Mouse (Mus musculus): Measurements from ENCODE around the gene Prr14. TPM values are rescaled to one million over a fixed set of nuclear protein-coding genes. Genes with fewer than 3 reads are reported as not detected.

The Prr14 gene
- 89.9 and 116 TPM in 2 replicates for polyA plus RNA-seq (2012; rRNA removed; ENCODE audit: low replicate concordance)

DNA sequence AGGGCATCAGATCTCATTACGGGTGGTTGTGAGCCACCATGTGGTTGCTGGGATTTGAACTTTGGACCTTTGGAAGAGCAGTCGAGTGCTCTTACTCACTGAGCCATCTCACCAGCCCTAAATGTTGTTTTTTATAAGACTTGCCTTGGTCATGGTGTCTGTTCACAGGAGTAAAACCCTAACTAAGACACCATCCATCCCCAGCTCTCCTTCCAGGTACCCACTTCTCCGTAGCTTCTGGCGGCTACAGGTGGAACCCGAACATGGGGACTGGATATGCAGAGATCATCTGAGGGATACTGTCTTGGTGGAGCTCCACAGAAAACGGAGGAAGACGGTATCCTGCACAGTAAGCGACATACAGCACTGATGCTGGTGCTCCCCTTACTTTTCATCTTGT lies at the start of gene Prr14:
Gene Prr14 (plus strand): TSS at position 301 of the 400 bp plus-strand sequence.

GRCm38 (mm10) chr7:127421388-127422191 lies 37.8 kb upstream of the Prr14 start, which contains the start of gene Zfp688:
TSS of gene Zfp688 (minus strand) at chr7:127422068.

DNA sequence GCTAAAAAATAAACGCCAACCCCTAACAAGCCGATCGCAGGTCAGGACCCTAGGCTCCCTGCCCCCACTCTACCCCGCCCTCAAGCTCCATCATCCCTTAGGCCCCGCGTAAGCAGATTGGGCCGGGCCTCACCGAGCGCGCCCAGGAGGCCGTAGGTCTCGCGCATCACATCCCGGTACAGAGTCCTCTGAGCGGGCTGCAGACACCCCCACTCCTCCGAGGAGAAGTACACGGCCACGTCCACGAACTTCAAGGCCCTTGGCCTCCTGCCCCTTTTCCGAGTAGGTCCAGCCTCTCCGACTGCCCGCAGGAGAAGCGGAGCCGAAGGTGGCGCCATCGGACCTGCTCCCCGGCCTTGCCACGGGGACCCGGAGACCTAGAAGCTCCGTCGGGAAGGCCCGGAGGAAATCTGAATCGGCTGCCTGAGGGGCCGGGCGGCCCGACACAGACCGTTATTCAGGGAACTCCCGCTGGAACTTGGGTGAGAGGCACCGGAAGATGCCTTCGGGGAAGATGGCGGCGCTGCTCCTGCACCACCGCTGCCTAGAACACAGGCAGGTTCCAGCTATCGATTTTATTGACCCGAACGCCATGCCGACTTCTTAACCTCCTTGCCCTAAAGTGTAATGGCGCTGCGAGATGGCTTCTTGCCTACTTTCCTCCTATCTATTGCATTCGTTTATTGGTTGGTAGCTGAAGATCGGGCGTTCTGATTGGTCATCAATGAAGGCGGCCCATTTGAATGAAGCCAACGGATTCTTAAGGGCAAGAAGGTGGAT lies 10.7 kb upstream of the Prr14 start, which contains the start of gene Zfp689:
Gene Zfp689 (minus strand): TSS at position 638 of the 780 bp plus-strand sequence.

GRCm38 (mm10) chr7:127478635-127479317 lies 19.4 kb downstream of the Prr14 start, which contains the start of gene Fbrs:
TSS of gene Fbrs (plus strand) at chr7:127479199.

DNA sequence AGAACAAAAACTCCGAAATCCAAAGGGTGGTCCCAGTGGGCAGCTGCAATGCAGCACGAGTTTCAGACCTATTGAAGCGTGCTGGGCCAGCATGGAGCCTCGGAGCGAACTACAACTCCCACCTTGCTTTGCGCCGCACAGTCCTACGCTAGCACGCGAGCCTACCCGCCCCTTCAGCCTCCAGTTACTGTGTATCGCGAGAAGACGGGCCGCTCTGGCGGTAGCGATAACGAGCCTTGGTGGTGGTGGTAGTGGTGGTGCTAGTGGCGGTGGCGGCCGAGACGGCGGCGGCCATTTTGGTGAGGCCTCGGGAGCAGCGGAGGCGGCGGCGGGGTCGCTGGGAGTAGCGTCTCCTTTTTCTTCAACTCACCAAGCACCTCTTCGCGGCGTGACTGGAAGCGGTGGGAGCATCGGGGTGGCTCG lies 52.4 kb downstream of the Prr14 start, which contains the start of gene Srcap:
Gene Srcap (plus strand): TSS at position 176 of the 423 bp plus-strand sequence.

GRCm38 (mm10) chr7:127519284-127519683 lies 59.9 kb downstream of the Prr14 start, which contains the start of gene Gm42715:
TSS of gene Gm42715 (plus strand) at chr7:127519584.

Other genes starting within 250 kb of the Prr14 start
- gene Zfp553, start 226.6 kb upstream of the Prr14 start, polyA plus RNA-seq (2012; rRNA removed; ENCODE audit: low replicate concordance) = 9.6 and 16.8 TPM in 2 replicates
- 75.4 and 186 TPM in 2 replicates for gene Sept1, start 226.5 kb upstream of the Prr14 start, polyA plus RNA-seq (2012; rRNA removed; ENCODE audit: low replicate concordance)
- 47.0 and 163 TPM in 2 replicates for gene Zfp771, start 215.3 kb upstream of the Prr14 start, polyA plus RNA-seq (2012; rRNA removed; ENCODE audit: low replicate concordance)
- 48.0 and 48.7 TPM in 2 replicates for gene Dctpp1, start 198.9 kb upstream of the Prr14 start, polyA plus RNA-seq (2012; rRNA removed; ENCODE audit: low replicate concordance)
- gene Sephs2, start 185.6 kb upstream of the Prr14 start, polyA plus RNA-seq (2012; rRNA removed; ENCODE audit: low replicate concordance) = 26.2 and 37.4 TPM in 2 replicates
- gene Itgal, start 163.4 kb upstream of the Prr14 start, polyA plus RNA-seq (2012; rRNA removed; ENCODE audit: low replicate concordance) = 50.2 and 53.8 TPM in 2 replicates
- gene Zfp768, start 114.0 kb upstream of the Prr14 start, polyA plus RNA-seq (2012; rRNA removed; ENCODE audit: low replicate concordance) = 28.7 and 45.9 TPM in 2 replicates
- gene Zfp747, start 83.6 kb upstream of the Prr14 start, polyA plus RNA-seq (2012; rRNA removed; ENCODE audit: low replicate concordance) = 7.4 and 8.2 TPM in 2 replicates
- gene 9130019O22Rik, start 72.4 kb upstream of the Prr14 start, polyA plus RNA-seq (2012; rRNA removed; ENCODE audit: low replicate concordance) = 4.1 TPM in 2 replicates
- 5.7 and 7.7 TPM in 2 replicates for gene E430018J23Rik, start 66.0 kb upstream of the Prr14 start, polyA plus RNA-seq (2012; rRNA removed; ENCODE audit: low replicate concordance)
- gene Zfp764, start 52.8 kb upstream of the Prr14 start, polyA plus RNA-seq (2012; rRNA removed; ENCODE audit: low replicate concordance) = 6.5 and 8.7 TPM in 2 replicates
- gene Zfp688, start 37.5 kb upstream of the Prr14 start, polyA plus RNA-seq (2012; rRNA removed; ENCODE audit: low replicate concordance) = 16.2 and 30.6 TPM in 2 replicates
- 4.8 and 7.4 TPM in 2 replicates for gene Zfp689, start 10.5 kb upstream of the Prr14 start, polyA plus RNA-seq (2012; rRNA removed; ENCODE audit: low replicate concordance)
- gene Fbrs, start 19.6 kb downstream of the Prr14 start, polyA plus RNA-seq (2012; rRNA removed; ENCODE audit: low replicate concordance) = 23.0 and 53.9 TPM in 2 replicates
- 25.8 and 41.8 TPM in 2 replicates for gene Srcap, start 52.4 kb downstream of the Prr14 start, polyA plus RNA-seq (2012; rRNA removed; ENCODE audit: low replicate concordance)
- 7.2 and 11.5 TPM in 2 replicates for gene Gm42715, start 60.0 kb downstream of the Prr14 start, polyA plus RNA-seq (2012; rRNA removed; ENCODE audit: low replicate concordance)
- gene Tmem265, start 101.8 kb downstream of the Prr14 start, polyA plus RNA-seq (2012; rRNA removed; ENCODE audit: low replicate concordance) = 3.3 TPM in 1 of 2 replicates, not detected in the other
- 72.6 and 74.4 TPM in 2 replicates for gene Phkg2, start 113.7 kb downstream of the Prr14 start, polyA plus RNA-seq (2012; rRNA removed; ENCODE audit: low replicate concordance)
- 4.0 and 5.5 TPM in 2 replicates for gene Ccdc189, start 129.0 kb downstream of the Prr14 start, polyA plus RNA-seq (2012; rRNA removed; ENCODE audit: low replicate concordance)
- gene Rnf40, start 129.2 kb downstream of the Prr14 start, polyA plus RNA-seq (2012; rRNA removed; ENCODE audit: low replicate concordance) = 26.2 and 26.4 TPM in 2 replicates
- gene Zfp629, start 156.2 kb downstream of the Prr14 start, polyA plus RNA-seq (2012; rRNA removed; ENCODE audit: low replicate concordance) = 11.0 and 12.2 TPM in 2 replicates
- 14.7 and 42.1 TPM in 2 replicates for gene Bcl7c, start 249.3 kb downstream of the Prr14 start, polyA plus RNA-seq (2012; rRNA removed; ENCODE audit: low replicate concordance)

Measured in mammary gland, adult 2 months (tissue).